Comparison of ENCODE assay signal across 21 mouse cellular contexts in genomic region chr14:30198882-30199281, GRCm38 (mm10).
DNase-seq lines count a peak whose midpoint lies in the region; ATAC-seq and TF ChIP-seq lines count a peak whose summit lies in the region.
"Had no signal": no experiment of that assay in that cellular context is flagged by ENCODE, and none has a peak within 500 bp of the region (broad histone marks: within the 10 kb centered on the region; RNA-seq: fewer than 3 reads in every experiment).

No protein-coding gene starts in this region.

- WGBS in limb, embryonic 10.5 days: 77% methylated on average over 3 of the region's 3 CpGs
- WGBS in forebrain, embryonic 15.5 days: 81% methylated on average over 3 of the region's 3 CpGs

- ATAC-seq in forebrain, embryonic 15.5 days (replicated peaks): no peak
- ATAC-seq: activated CD4-positive, CD25-positive, alpha-beta regulatory T cell, adult 4 months; forebrain, embryonic 13.5 days; forebrain, embryonic 16.5 days; Patski had no signal

- in situ Hi-C loops in ES-E14 (cut with MboI; ENCODE audit: low sequenced_read_pairs in 2 of 2, unreplicated experiment in 2 of 2): no loop called here

- TF ChIP-seq CTCF in layer of hippocampus, adult 2 months (conservative IDR thresholded peaks at IDR 0.05): no peak
- TF ChIP-seq CTCF in cortical plate, adult 2 months (IDR thresholded peaks at IDR 0.05; ENCODE audit: extremely low read depth, insufficient read depth, low read length): no peak

- no peaks in the 10 kb centered on the region for H3K4me1 ChIP-seq in ES-E14 (ENCODE audit: control insufficient read depth in 2 of 2, insufficient read depth in 2 of 2, low read length in 2 of 2, poor library complexity in 1 of 2)
- H3K4me1 ChIP-seq in cortical plate, adult 2 months (ENCODE audit: control insufficient read depth, insufficient read depth, low read length): peaks cover 12% of the 10 kb centered on the region
- H3K4me1 ChIP-seq in limb, embryonic 10.5 days: peaks cover 3% of the 10 kb centered on the region
- peaks cover 13% of the 10 kb centered on the region for H3K4me1 ChIP-seq in forebrain, embryonic 15.5 days

- H3K9me3 ChIP-seq in ES-E14 (ENCODE audit: control insufficient read depth, insufficient read depth, low read depth, low read length): no peaks in the 10 kb centered on the region
- no peaks in the 10 kb centered on the region for H3K9me3 ChIP-seq in limb, embryonic 10.5 days (replicated peaks)
- no peaks in the 10 kb centered on the region for H3K9me3 ChIP-seq in forebrain, embryonic 15.5 days
- H3K9me3 ChIP-seq: embryonic facial prominence, embryonic 12.5 days; forebrain, embryonic 13.5 days; G1E had no signal

- H3K9ac ChIP-seq in ES-E14 (ENCODE audit: insufficient read depth, low read depth, low read length, poor library complexity, severe bottlenecking): no peak overlapping the region
- H3K9ac ChIP-seq in forebrain, embryonic 15.5 days (replicated peaks): no peak overlapping the region
- H3K9ac ChIP-seq: embryonic facial prominence, embryonic 12.5 days; forebrain, embryonic 13.5 days had no signal

- no peaks in the 10 kb centered on the region for H3K36me3 ChIP-seq in ES-E14 (ENCODE audit: control insufficient read depth, insufficient read depth, low read length, poor library complexity, severe bottlenecking)
- no peaks in the 10 kb centered on the region for H3K36me3 ChIP-seq in limb, embryonic 10.5 days
- H3K36me3 ChIP-seq in forebrain, embryonic 15.5 days: no peaks in the 10 kb centered on the region
- H3K36me3 ChIP-seq: embryonic facial prominence, embryonic 12.5 days; G1E had no signal

- H3K27ac ChIP-seq in layer of hippocampus, adult 2 months: peak overlapping the region; percentile 36; the same call in 1 of the 2 replicates
- H3K27ac ChIP-seq in ES-E14 (ENCODE audit: insufficient read depth, low read depth, low read length, poor library complexity, severe bottlenecking): 0 out of 2 replicates have a peak overlapping the region, but pooled peaks have one; percentile 3
- 0 out of 2 replicates have a peak overlapping the region, but pooled peaks have one; percentile 30 for H3K27ac ChIP-seq in cortical plate, adult 2 months (ENCODE audit: insufficient read depth, low read length)
- H3K27ac ChIP-seq in limb, embryonic 10.5 days: no peak overlapping the region
- no peak overlapping the region for H3K27ac ChIP-seq in forebrain, embryonic 15.5 days (replicated peaks)
- H3K27ac ChIP-seq: embryonic facial prominence, embryonic 12.5 days; forebrain, embryonic 13.5 days had no signal

- TF ChIP-seq POLR2A in cortical plate, adult 2 months (IDR thresholded peaks at IDR 0.05; ENCODE audit: extremely low read depth, insufficient read depth, low read length): no peak

- DNase-seq in layer of hippocampus, adult 2 months (ENCODE audit: low spot score in 2 of 2): no peak
- DNase-seq in layer of hippocampus, adult 9-10 months (ENCODE audit: low spot score): no peak
- DNase-seq in ES-E14 (ENCODE audit: low read depth, low spot score): no peak
- DNase-seq in limb, embryonic 10.5 days (ENCODE audit: low spot score): peak; percentile 19
- no peak for DNase-seq in left cerebral cortex, postnatal 14 days (ENCODE audit: low spot score in 2 of 2)
- no peak for DNase-seq in kidney, postnatal 25 days
- DNase-seq: adrenal gland, adult 8-10 months; adrenal gland, postnatal 14 days; adrenal gland, postnatal 36 days; cerebellum, adult 18-20 months; cerebellum, adult 8-10 months; cerebellum, adult 9-11 months; embryo, embryonic 11 days had no signal

- no peaks in the 10 kb centered on the region for H3K27me3 ChIP-seq in limb, embryonic 10.5 days (ENCODE audit: low read depth, poor library complexity, severe bottlenecking)
- no peaks in the 10 kb centered on the region for H3K27me3 ChIP-seq in forebrain, embryonic 15.5 days
- H3K27me3 ChIP-seq: embryonic facial prominence, embryonic 12.5 days; forebrain, embryonic 13.5 days had no signal

- no peak overlapping the region for H3K4me2 ChIP-seq in forebrain, embryonic 15.5 days (replicated peaks)
- H3K4me2 ChIP-seq: embryonic facial prominence, embryonic 12.5 days; forebrain, embryonic 13.5 days had no signal

- intact Hi-C loops in left cerebral cortex, postnatal 14 days (cut with DNase I): no loop called here

- H3K4me3 ChIP-seq in layer of hippocampus, adult 2 months: no peak overlapping the region
- H3K4me3 ChIP-seq in ES-E14 (ENCODE audit: insufficient read depth in 1 of 2, low read depth in 1 of 2, low read length in 2 of 2, poor library complexity in 1 of 2, severe bottlenecking in 1 of 2): no peak overlapping the region
- no peak overlapping the region for H3K4me3 ChIP-seq in cortical plate, adult 2 months (ENCODE audit: insufficient read depth, low read length)
- no peak overlapping the region for H3K4me3 ChIP-seq in limb, embryonic 10.5 days
- no peak overlapping the region for H3K4me3 ChIP-seq in forebrain, embryonic 15.5 days
- H3K4me3 ChIP-seq: embryonic facial prominence, embryonic 12.5 days; forebrain, embryonic 13.5 days had no signal

TF ChIP-seq in ES-E14, 5 proteins besides CTCF, POLR2A, EP300 and RAD21:
- no peak for TF ChIP-seq MAFK (IDR thresholded peaks at IDR 0.05; ENCODE audit: insufficient read depth, low read depth, low read length)
TF ChIP-seq in ES-E14: peak in this region for 0.

Comparison
In these comparisons a context has a peak if more than half of its experiments do, and no peak if none do; other contexts are left out.
1. H3K27ac ChIP-seq: peak in layer of hippocampus, adult 2 months (single experiment), ES-E14 (single experiment) and cortical plate, adult 2 months (single experiment); none in limb, embryonic 10.5 days (single experiment) and forebrain, embryonic 15.5 days (single experiment).